Mouse (Mus musculus): ENCODE data around the gene Ahdc1. TPM values are rescaled to one million over a fixed set of nuclear protein-coding genes. Genes with fewer than 3 reads are reported as not detected.

The Ahdc1 gene
- polyA plus RNA-seq, 1 experiment from 2014 or later, result 8.0 TPM

DNA sequence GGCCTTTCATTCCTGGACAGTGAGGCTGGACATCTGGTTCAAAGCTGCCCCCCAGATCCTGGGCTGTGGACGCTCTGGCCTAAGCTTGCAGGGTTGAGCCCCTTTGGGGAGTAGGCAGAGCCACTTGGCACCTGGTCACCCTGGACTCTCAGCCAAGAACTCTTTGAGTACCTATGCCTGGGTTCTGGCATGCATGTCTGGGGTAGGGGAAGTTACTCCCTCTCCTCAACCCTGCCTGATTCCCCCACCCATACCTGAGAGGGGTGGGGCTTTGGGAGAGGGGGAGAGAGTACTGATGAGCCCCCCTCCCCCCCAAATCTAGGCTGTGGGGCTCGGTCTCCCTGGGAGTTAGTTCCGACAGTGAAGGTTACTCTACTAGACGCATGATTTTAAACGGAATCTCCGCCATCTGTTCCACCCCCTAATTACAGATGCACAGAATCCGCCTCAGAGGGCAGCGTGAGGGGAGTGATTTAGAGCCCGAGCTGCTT, 10.2 kb downstream of the Ahdc1 start:
- Histone ChIP-seq H3K4me2 (ENCODE audit: low read depth, low read length) (0 out of 2 replicates have a peak overlapping the region, but pooled peaks have one; percentile 4), H3K27me3 (ENCODE audit: control insufficient read depth, insufficient read depth, low read depth, low read length) (no peaks in the 10 kb centered on the region), H3K27ac (ENCODE audit: low read length) (peak overlapping the region; percentile 87), H3K9me3 (ENCODE audit: control insufficient read depth, low read length) (no peaks in the 10 kb centered on the region), H3K9ac (ENCODE audit: low read length) (no peak overlapping the region), H3K4me3 (ENCODE audit: low read length) (no peak overlapping the region), H3K36me3 (ENCODE audit: control insufficient read depth, insufficient read depth, low read length) (0 out of 2 replicates have a peak, but pooled peaks cover 2% of the 10 kb centered on the region), H3K4me1 (replicated peaks; ENCODE audit: control insufficient read depth, insufficient read depth, low read length) (peaks cover 91% of the 10 kb centered on the region)
- 25% methylated on average over 9 of the region's 9 CpGs for WGBS
- peak; percentile 26; the same call in 1 of the 2 replicates for ATAC-seq (ENCODE audit: low read depth)

GRCm38 (mm10) chr4:133022217-133022616, 11.2 kb downstream of the Ahdc1 start:
- Histone ChIP-seq H3K36me3 (ENCODE audit: control insufficient read depth, insufficient read depth, low read length) (0 out of 2 replicates have a peak, but pooled peaks cover 2% of the 10 kb centered on the region), H3K9me3 (ENCODE audit: control insufficient read depth, low read length) (no peaks in the 10 kb centered on the region), H3K4me1 (replicated peaks; ENCODE audit: control insufficient read depth, insufficient read depth, low read length) (peaks cover 82% of the 10 kb centered on the region), H3K9ac (ENCODE audit: low read length) (peak overlapping the region; percentile 42; the same call in 1 of the 2 replicates), H3K27me3 (ENCODE audit: control insufficient read depth, insufficient read depth, low read depth, low read length) (no peaks in the 10 kb centered on the region), H3K4me3 (ENCODE audit: low read length) (no peak overlapping the region), H3K27ac (ENCODE audit: low read length) (no peak overlapping the region), H3K4me2 (ENCODE audit: low read depth, low read length) (no peak overlapping the region)
- ATAC-seq (ENCODE audit: low read depth), result no peak
- whole genome bisulfite sequencing, result 48% methylated on average over 14 of the region's 14 CpGs

- Histone ChIP-seq H3K9me3 (ENCODE audit: control insufficient read depth, low read length) (no peaks in the 10 kb centered on the region), H3K4me2 (ENCODE audit: low read depth, low read length) (no peak overlapping the region), H3K9ac (ENCODE audit: low read length) (no peak overlapping the region), H3K27ac (ENCODE audit: low read length) (no peak overlapping the region), H3K4me3 (ENCODE audit: low read length) (no peak overlapping the region), H3K36me3 (ENCODE audit: control insufficient read depth, insufficient read depth, low read length) (0 out of 2 replicates have a peak, but pooled peaks cover 2% of the 10 kb centered on the region), H3K4me1 (replicated peaks; ENCODE audit: control insufficient read depth, insufficient read depth, low read length) (peaks cover 73% of the 10 kb centered on the region), H3K27me3 (ENCODE audit: control insufficient read depth, insufficient read depth, low read depth, low read length) (no peaks in the 10 kb centered on the region)
- no peak for ATAC-seq (ENCODE audit: low read depth)
- WGBS, result 70% methylated on average over 14 of the region's 14 CpGs
Measured at GRCm38 (mm10) chr4:133022954-133023635, 12.0 kb downstream of the Ahdc1 start.

DNA sequence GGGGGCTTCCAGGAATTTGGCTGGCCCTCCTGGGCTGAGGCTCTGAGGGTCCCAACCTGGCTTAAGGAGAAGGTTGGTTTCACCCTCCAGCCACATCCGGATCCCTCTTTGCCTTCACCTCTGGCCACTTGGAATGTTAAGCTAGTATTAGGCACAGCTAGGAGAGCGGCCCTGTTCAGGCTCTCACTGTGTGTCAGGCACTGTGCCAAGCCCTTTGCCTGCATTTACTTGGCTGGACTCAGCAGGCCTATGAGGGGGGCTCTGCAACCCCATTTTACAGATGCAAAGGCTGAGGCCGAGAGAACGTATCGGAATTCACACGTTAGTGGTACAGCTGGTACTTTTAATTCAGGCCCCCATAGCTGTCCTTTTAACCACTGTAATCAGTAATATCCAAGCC, 12.6 kb downstream of the Ahdc1 start:
- Histone ChIP-seq H3K9ac (ENCODE audit: low read length) (no peak overlapping the region), H3K36me3 (ENCODE audit: control insufficient read depth, insufficient read depth, low read length) (no peaks in the 10 kb centered on the region), H3K27ac (ENCODE audit: low read length) (peak overlapping the region; percentile 24; the same call in 1 of the 2 replicates), H3K4me1 (replicated peaks; ENCODE audit: control insufficient read depth, insufficient read depth, low read length) (peaks cover 69% of the 10 kb centered on the region), H3K9me3 (ENCODE audit: control insufficient read depth, low read length) (no peaks in the 10 kb centered on the region), H3K27me3 (ENCODE audit: control insufficient read depth, insufficient read depth, low read depth, low read length) (no peaks in the 10 kb centered on the region), H3K4me3 (ENCODE audit: low read length) (no peak overlapping the region), H3K4me2 (ENCODE audit: low read depth, low read length) (no peak overlapping the region)
- 77% methylated on average over 6 of the region's 6 CpGs for WGBS
- ATAC-seq (ENCODE audit: low read depth), result no peak

GRCm38 (mm10) chr4:133024404-133024803, 13.3 kb downstream of the Ahdc1 start:
- Histone ChIP-seq H3K27ac (ENCODE audit: low read length) (peak overlapping the region; percentile 59), H3K9ac (ENCODE audit: low read length) (no peak overlapping the region)

GRCm38 (mm10) chr4:133024969-133025685, 14.1 kb downstream of the Ahdc1 start:
- Histone ChIP-seq H3K36me3 (ENCODE audit: control insufficient read depth, insufficient read depth, low read length) (no peaks in the 10 kb centered on the region), H3K9ac (ENCODE audit: low read length) (peak overlapping the region; percentile 36; the same call in 1 of the 2 replicates), H3K4me2 (ENCODE audit: low read depth, low read length) (peak overlapping the region; percentile 8), H3K4me3 (ENCODE audit: low read length) (no peak overlapping the region), H3K9me3 (ENCODE audit: control insufficient read depth, low read length) (no peaks in the 10 kb centered on the region), H3K4me1 (replicated peaks; ENCODE audit: control insufficient read depth, insufficient read depth, low read length) (peaks cover 62% of the 10 kb centered on the region), H3K27ac (ENCODE audit: low read length) (peak overlapping the region; percentile 59), H3K27me3 (ENCODE audit: control insufficient read depth, insufficient read depth, low read depth, low read length) (no peaks in the 10 kb centered on the region)
- WGBS, result 12% methylated on average over 9 of the region's 10 CpGs
- ATAC-seq (ENCODE audit: low read depth), result peak; percentile 55

More at GRCm38 (mm10) chr4:133024404-133024803, 13.3 kb downstream of the Ahdc1 start:
- Histone ChIP-seq H3K4me1 (replicated peaks; ENCODE audit: control insufficient read depth, insufficient read depth, low read length) (peaks cover 65% of the 10 kb centered on the region), H3K4me2 (ENCODE audit: low read depth, low read length) (0 out of 2 replicates have a peak overlapping the region, but pooled peaks have one; percentile 8), H3K4me3 (ENCODE audit: low read length) (no peak overlapping the region), H3K36me3 (ENCODE audit: control insufficient read depth, insufficient read depth, low read length) (no peaks in the 10 kb centered on the region), H3K9me3 (ENCODE audit: control insufficient read depth, low read length) (no peaks in the 10 kb centered on the region), H3K27me3 (ENCODE audit: control insufficient read depth, insufficient read depth, low read depth, low read length) (no peaks in the 10 kb centered on the region)
- ATAC-seq (ENCODE audit: low read depth), result no peak
- WGBS, result 25% methylated on average over 3 of the region's 4 CpGs

- H3K9me3 ChIP-seq (ENCODE audit: control insufficient read depth, low read length), result no peaks in the 10 kb centered on the region
- ATAC-seq (ENCODE audit: low read depth), result no peak
- no peaks in the 10 kb centered on the region for H3K27me3 ChIP-seq (ENCODE audit: control insufficient read depth, insufficient read depth, low read depth, low read length)
- H3K36me3 ChIP-seq (ENCODE audit: control insufficient read depth, insufficient read depth, low read length), result no peaks in the 10 kb centered on the region
- no peak overlapping the region for H3K4me2 ChIP-seq (ENCODE audit: low read depth, low read length)
- H3K9ac ChIP-seq (ENCODE audit: low read length), result no peak overlapping the region
- no peak overlapping the region for H3K4me3 ChIP-seq (ENCODE audit: low read length)
- H3K4me1 ChIP-seq (replicated peaks; ENCODE audit: control insufficient read depth, insufficient read depth, low read length), result peaks cover 50% of the 10 kb centered on the region
- H3K27ac ChIP-seq (ENCODE audit: low read length), result no peak overlapping the region
- 58% methylated on average over 10 of the region's 10 CpGs for WGBS
Measured at GRCm38 (mm10) chr4:133026272-133026671, 15.2 kb downstream of the Ahdc1 start.

DNA sequence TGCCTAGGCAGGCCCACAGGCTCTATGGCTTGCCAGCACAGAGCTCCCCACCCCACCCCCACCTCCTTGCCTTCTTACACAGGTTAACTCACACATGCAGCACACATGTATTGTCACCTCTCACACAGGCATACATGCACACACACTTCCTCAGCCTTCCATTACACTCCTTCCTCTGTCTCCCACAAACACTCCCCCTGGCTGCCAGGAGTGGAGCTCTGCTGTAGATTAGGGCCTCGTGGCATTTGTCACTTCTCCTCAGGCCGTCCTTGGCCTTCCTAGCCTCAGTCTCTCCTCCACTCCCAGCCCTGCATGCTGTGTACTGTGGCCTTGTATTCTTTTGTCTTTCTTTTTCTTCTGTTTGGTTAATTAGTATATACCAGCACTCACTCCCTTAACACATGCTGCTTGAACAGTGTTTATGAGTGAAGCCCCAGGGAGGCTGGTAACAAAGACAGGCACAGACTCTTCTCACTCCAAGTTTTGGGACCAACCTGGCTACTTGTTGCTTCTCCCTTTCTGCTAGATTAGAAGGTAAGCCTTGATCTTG, 15.8 kb downstream of the Ahdc1 start:
- Histone ChIP-seq H3K27ac (ENCODE audit: low read length) (no peak overlapping the region), H3K9ac (ENCODE audit: low read length) (no peak overlapping the region), H3K36me3 (ENCODE audit: control insufficient read depth, insufficient read depth, low read length) (no peaks in the 10 kb centered on the region), H3K9me3 (ENCODE audit: control insufficient read depth, low read length) (no peaks in the 10 kb centered on the region), H3K4me2 (ENCODE audit: low read depth, low read length) (no peak overlapping the region), H3K4me3 (ENCODE audit: low read length) (no peak overlapping the region), H3K27me3 (ENCODE audit: control insufficient read depth, insufficient read depth, low read depth, low read length) (no peaks in the 10 kb centered on the region), H3K4me1 (replicated peaks; ENCODE audit: control insufficient read depth, insufficient read depth, low read length) (peaks cover 44% of the 10 kb centered on the region)
- WGBS, result 36% methylated on average over 2 of the region's 2 CpGs
- no peak for ATAC-seq (ENCODE audit: low read depth)

DNA sequence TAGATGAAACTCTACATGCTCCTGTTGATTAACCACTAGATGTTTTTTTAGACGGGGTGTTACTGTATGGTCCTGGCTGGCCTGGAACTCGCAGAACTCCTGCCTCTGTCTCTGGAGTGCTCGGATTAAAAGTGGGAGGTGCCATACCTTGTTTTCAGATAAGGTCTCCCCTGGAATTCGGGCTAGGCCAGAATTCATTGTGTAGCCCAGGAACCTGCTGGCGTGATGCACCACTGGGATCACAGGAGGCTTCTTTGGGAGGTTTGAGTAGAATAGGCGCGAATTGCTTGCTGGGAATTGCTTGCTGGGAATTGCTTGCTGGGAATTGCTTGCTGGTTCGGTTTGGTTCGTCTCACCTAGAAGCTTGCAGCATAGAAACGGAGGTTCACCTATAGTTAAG, 16.7 kb downstream of the Ahdc1 start:
- no peak overlapping the region for H3K4me3 ChIP-seq (ENCODE audit: low read length)
- 66% methylated on average over 10 of the region's 10 CpGs for WGBS
- peaks cover 36% of the 10 kb centered on the region for H3K4me1 ChIP-seq (replicated peaks; ENCODE audit: control insufficient read depth, insufficient read depth, low read length)
- no peak for ATAC-seq (ENCODE audit: low read depth)
- no peak overlapping the region for H3K4me2 ChIP-seq (ENCODE audit: low read depth, low read length)
- H3K27me3 ChIP-seq (ENCODE audit: control insufficient read depth, insufficient read depth, low read depth, low read length), result no peaks in the 10 kb centered on the region
- H3K9ac ChIP-seq (ENCODE audit: low read length), result no peak overlapping the region
- no peak overlapping the region for H3K27ac ChIP-seq (ENCODE audit: low read length)
- H3K9me3 ChIP-seq (ENCODE audit: control insufficient read depth, low read length), result no peaks in the 10 kb centered on the region
- H3K36me3 ChIP-seq (ENCODE audit: control insufficient read depth, insufficient read depth, low read length), result no peaks in the 10 kb centered on the region
